Mouse (Mus musculus) gonadal fat pad, adult 2 months (tissue): ENCODE results near the gene Grifin. TPM values are rescaled to one million over a fixed set of nuclear protein-coding genes. Genes with fewer than 3 reads are reported as not detected.

ENCODE experiments used
- DNase-seq: peaks from one replicate; pipeline ENCODE4 v3.0.0-alpha.2; 2012; ENCODE audit warnings: low read depth
- polyA plus RNA-seq: library from polyadenylated mRNA; depleted of rRNA; stranded (reverse); fragments of >200 nt; gene quantifications from 2 replicates; pipeline ENCODE4 v1.2.3, GENCODE M21; 2012

The Grifin gene
- polyA plus RNA-seq, 1 experiment = not detected

- no peak for DNase-seq
Observed at GRCm38 (mm10) chr5:140589082-140589774, 24.4 kb upstream of the Grifin start.

- no peak for DNase-seq
Observed at GRCm38 (mm10) chr5:140583732-140584368, 19.0 kb upstream of the Grifin start.

GRCm38 (mm10) chr5:140582995-140583731 is 18.3 kb upstream of the Grifin start:
- no peak for DNase-seq

- DNase-seq = no peak
Observed at GRCm38 (mm10) chr5:140581569-140581968, 16.7 kb upstream of the Grifin start.

GRCm38 (mm10) chr5:140579771-140580170 is 14.9 kb upstream of the Grifin start:
- no peak for DNase-seq

GRCm38 (mm10) chr5:140579221-140579620 is 14.3 kb upstream of the Grifin start:
- no peak for DNase-seq

- DNase-seq = no peak
Observed at GRCm38 (mm10) chr5:140575381-140575866, 10.6 kb upstream of the Grifin start.

- DNase-seq = no peak
Observed at GRCm38 (mm10) chr5:140572611-140573010, 7.7 kb upstream of the Grifin start.

GRCm38 (mm10) chr5:140571673-140572072 is 6.8 kb upstream of the Grifin start:
- DNase-seq = peak; percentile 50

GRCm38 (mm10) chr5:140571201-140571600 is 6.3 kb upstream of the Grifin start:
- DNase-seq = no peak

GRCm38 (mm10) chr5:140570223-140570870 is 5.5 kb upstream of the Grifin start:
- DNase-seq = no peak

- no peak for DNase-seq
Observed at GRCm38 (mm10) chr5:140569032-140569595, 4.2 kb upstream of the Grifin start.

GRCm38 (mm10) chr5:140568321-140568970 is 3.6 kb upstream of the Grifin start:
- DNase-seq = peak; percentile 64

GRCm38 (mm10) chr5:140567751-140568150 is 2.9 kb upstream of the Grifin start:
- no peak for DNase-seq

- DNase-seq = no peak
Observed at GRCm38 (mm10) chr5:140567321-140567720, 2.5 kb upstream of the Grifin start.

- DNase-seq = no peak
Observed at GRCm38 (mm10) chr5:140566271-140566670, 1.4 kb upstream of the Grifin start.

GRCm38 (mm10) chr5:140565856-140566255 is 985 bp upstream of the Grifin start:
- no peak for DNase-seq

GRCm38 (mm10) chr5:140565451-140565850 is 580 bp upstream of the Grifin start:
- DNase-seq = no peak

GRCm38 (mm10) chr5:140562601-140563000 is 2.3 kb downstream of the Grifin start:
- no peak for DNase-seq

- DNase-seq = no peak
Observed at GRCm38 (mm10) chr5:140556859-140557258, 8.0 kb downstream of the Grifin start.

GRCm38 (mm10) chr5:140553719-140554118 is 11.2 kb downstream of the Grifin start:
- no peak for DNase-seq
